Mouse (Mus musculus): ENCODE measurements around the gene Hist2h2ab. TPM values are rescaled to one million over a fixed set of nuclear protein-coding genes. Genes with fewer than 3 reads are reported as not detected.
"Not testable (repeated sequence)": the region's sequence is repeated elsewhere in the genome, so short reads cannot be mapped to it uniquely, and the experiment has no call there.

Hist2h2ab gene
- total and polyA plus RNA-seq, 2 experiments from 2014 or later: 166 TPM; not detected in 1

GRCm38 (mm10) chr3:96240799-96241197, 21.1 kb downstream of the Hist2h2ab start:
- ATAC-seq (no peak), DNase-seq (no peak)
- 0 out of 2 replicates have a peak, but pooled peaks cover 8% of the 10 kb centered on the region for H3K4me1 ChIP-seq (ENCODE audit: insufficient read depth)
- peak overlapping the region; percentile 20 for H3K4me3 ChIP-seq (ENCODE audit: low read depth, low read length)
- H3K4me2 ChIP-seq (ENCODE audit: low read depth): peak overlapping the region; percentile 39
- H3K27ac ChIP-seq (ENCODE audit: low read depth, low read length): peak overlapping the region; percentile 47
- no peaks in the 10 kb centered on the region for H3K27me3 ChIP-seq (ENCODE audit: insufficient read depth, low read length)
- no peaks in the 10 kb centered on the region for H3K36me3 ChIP-seq (ENCODE audit: insufficient read depth)
- peak overlapping the region; percentile 19 for H3K9ac ChIP-seq
- TF ChIP-seq CTCF (IDR thresholded peaks at IDR 0.05; ENCODE audit: low read depth): no peak
- no peaks in the 10 kb centered on the region for H3K9me3 ChIP-seq (ENCODE audit: low read length)
- WGBS: 61% methylated on average over 9 of the region's 9 CpGs

GRCm38 (mm10) chr3:96243921-96244572, 24.4 kb downstream of the Hist2h2ab start:
- Histone ChIP-seq H3K9ac (no peak overlapping the region), H3K4me1 (ENCODE audit: insufficient read depth) (0 out of 2 replicates have a peak, but pooled peaks cover 9% of the 10 kb centered on the region), H3K4me3 (ENCODE audit: low read depth, low read length) (no peak overlapping the region), H3K4me2 (ENCODE audit: low read depth) (peak overlapping the region; percentile 53), H3K9me3 (ENCODE audit: low read length) (no peaks in the 10 kb centered on the region), H3K36me3 (ENCODE audit: insufficient read depth) (no peaks in the 10 kb centered on the region), H3K27me3 (ENCODE audit: insufficient read depth, low read length) (no peaks in the 10 kb centered on the region), H3K27ac (ENCODE audit: low read depth, low read length) (peak overlapping the region; percentile 94; the same call in 1 of the 2 replicates)
- 83% methylated on average over 7 of the region's 7 CpGs for WGBS
- TF ChIP-seq CTCF (IDR thresholded peaks at IDR 0.05; ENCODE audit: low read depth): no peak
- DNase-seq (no peak), ATAC-seq (no peak)

GRCm38 (mm10) chr3:96245003-96245886, 25.6 kb downstream of the Hist2h2ab start, which contains the start of gene Hist2h2aa1:
Gene Hist2h2aa1, plus strand, starts transcription at chr3:96245497.
- peak; percentile 90 for ATAC-seq
- DNase-seq: peak; percentile 78
- H3K27ac ChIP-seq (ENCODE audit: low read depth, low read length): peak within 1 kb of the TSS; percentile 94
- H3K9me3 ChIP-seq (ENCODE audit: low read length); H3K4me1 ChIP-seq (ENCODE audit: insufficient read depth); H3K27me3 ChIP-seq (ENCODE audit: insufficient read depth, low read length); H3K36me3 ChIP-seq (ENCODE audit: insufficient read depth): not testable (repeated sequence)
- 0% methylated on average over 29 of the region's 88 CpGs for WGBS
- peak within 1 kb of the TSS; percentile 53 for H3K4me2 ChIP-seq (ENCODE audit: low read depth)
- peak within 1 kb of the TSS; percentile 61 for H3K9ac ChIP-seq
- peak within 1 kb of the TSS; percentile 45 for H3K4me3 ChIP-seq (ENCODE audit: low read depth, low read length)

- not testable (repeated sequence) for H3K27me3 ChIP-seq (ENCODE audit: insufficient read depth, low read length); H3K9me3 ChIP-seq (ENCODE audit: low read length); H3K4me1 ChIP-seq (ENCODE audit: insufficient read depth); H3K36me3 ChIP-seq (ENCODE audit: insufficient read depth); DNase-seq; H3K27ac ChIP-seq (ENCODE audit: low read depth, low read length); H3K9ac ChIP-seq
- Histone ChIP-seq H3K4me3 (ENCODE audit: low read depth, low read length) (peak overlapping the region; percentile 30), H3K4me2 (ENCODE audit: low read depth) (0 out of 2 replicates have a peak overlapping the region, but pooled peaks have one; percentile 29)
- ATAC-seq: peak; percentile 5; the same call in 1 of the 2 replicates
- WGBS: 2% methylated on average over 10 of the region's 21 CpGs
Measured at GRCm38 (mm10) chr3:96246018-96246417, 26.4 kb downstream of the Hist2h2ab start.

GRCm38 (mm10) chr3:96246427-96246856, 26.8 kb downstream of the Hist2h2ab start, which contains the start of gene Hist2h3c1:
Gene Hist2h3c1, plus strand, starts transcription at chr3:96246685.
- H3K27me3 ChIP-seq (ENCODE audit: insufficient read depth, low read length); H3K4me1 ChIP-seq (ENCODE audit: insufficient read depth); H3K36me3 ChIP-seq (ENCODE audit: insufficient read depth); DNase-seq; H3K9me3 ChIP-seq (ENCODE audit: low read length); H3K27ac ChIP-seq (ENCODE audit: low read depth, low read length): not testable (repeated sequence)
- Histone ChIP-seq H3K4me2 (ENCODE audit: low read depth) (peak within 1 kb of the TSS; percentile 39), H3K4me3 (ENCODE audit: low read depth, low read length) (peak within 1 kb of the TSS; percentile 30), H3K9ac (0 out of 2 replicates have a peak within 1 kb of the TSS, but pooled peaks have one; percentile 10)
- no CpG with 5 or more reads among the region's 47 CpGs for WGBS
- ATAC-seq: peak; percentile 80

GRCm38 (mm10) chr3:96247356-96248140, 27.9 kb downstream of the Hist2h2ab start:
- Histone ChIP-seq H3K4me3 (ENCODE audit: low read depth, low read length) (peak overlapping the region; percentile 22), H3K9ac (0 out of 2 replicates have a peak overlapping the region, but pooled peaks have one; percentile 10), H3K27me3 (ENCODE audit: insufficient read depth, low read length) (no peaks in the 10 kb centered on the region), H3K4me2 (ENCODE audit: low read depth) (peak overlapping the region; percentile 39), H3K36me3 (ENCODE audit: insufficient read depth) (no peaks in the 10 kb centered on the region), H3K27ac (ENCODE audit: low read depth, low read length) (no peak overlapping the region), H3K9me3 (ENCODE audit: low read length) (no peaks in the 10 kb centered on the region), H3K4me1 (ENCODE audit: insufficient read depth) (0 out of 2 replicates have a peak, but pooled peaks cover 9% of the 10 kb centered on the region)
- ATAC-seq (no peak), DNase-seq (no peak)
- TF ChIP-seq CTCF (IDR thresholded peaks at IDR 0.05; ENCODE audit: low read depth): no peak
- WGBS: 4% methylated on average over 11 of the region's 11 CpGs

Measured in forebrain, postnatal 0 days (tissue).